Mouse (Mus musculus) brain, embryonic 14.5 days (tissue): ENCODE measurements around the gene Atp8b5. TPM values are rescaled to one million over a fixed set of nuclear protein-coding genes. Genes with fewer than 3 reads are reported as not detected.

Experiments
- DNase-seq: peaks from one replicate; pipeline ENCODE4 v3.0.0-alpha.2; 2011; ENCODE audit warnings: low read depth
- CTCF ChIP-seq: fragments of 200-500 bp; IDR thresholded peaks from 2 replicates; pipeline ENCODE4 v1.5.1; 2012; ENCODE audit warnings: inconsistent platforms, mild to moderate bottlenecking, moderate library complexity, borderline replicate concordance; ENCODE audit not compliant: insufficient read depth, insufficient read length; ENCODE audit errors: extremely low read depth
- POLR2A ChIP-seq: fragments of 200-500 bp; IDR thresholded peaks from 2 replicates; pipeline ENCODE4 v1.6.1; 2012; ENCODE audit warnings: mild to moderate bottlenecking, inconsistent platforms, borderline replicate concordance; ENCODE audit not compliant: poor library complexity, insufficient read depth, insufficient read length, severe bottlenecking; ENCODE audit errors: extremely low read depth
- polyA plus RNA-seq: library from polyadenylated mRNA; depleted of rRNA; stranded (reverse); fragments of >200 nt; gene quantifications from 2 replicates; pipeline ENCODE4 v1.2.3, GENCODE M21; 2012

Gene Atp8b5
- polyA plus RNA-seq, 1 experiment: 0.63 TPM

GRCm38 (mm10) chr4:43386932-43387331 is 120.0 kb downstream of the Atp8b5 start:
- DNase-seq: no peak
- no peak for TF ChIP-seq POLR2A
- no peak for TF ChIP-seq CTCF

- DNase-seq: no peak
- TF ChIP-seq POLR2A: no peak
- TF ChIP-seq CTCF: no peak
These were observed 122.4 kb downstream of the Atp8b5 start for GRCm38 (mm10) chr4:43389390-43389789.

- no peak for DNase-seq
- TF ChIP-seq CTCF: no peak
- no peak for TF ChIP-seq POLR2A
These were observed 123.0 kb downstream of the Atp8b5 start for GRCm38 (mm10) chr4:43389845-43390440.

- no peak for DNase-seq
- TF ChIP-seq POLR2A: no peak
- no peak for TF ChIP-seq CTCF
These were observed 124.6 kb downstream of the Atp8b5 start for GRCm38 (mm10) chr4:43391521-43392050.

- TF ChIP-seq POLR2A (no peak), CTCF (no peak)
- DNase-seq: peak; percentile 37
These were observed 127.5 kb downstream of the Atp8b5 start for GRCm38 (mm10) chr4:43394345-43394891.

- TF ChIP-seq POLR2A (no peak), CTCF (no peak)
- DNase-seq: no peak
These were observed 128.2 kb downstream of the Atp8b5 start for GRCm38 (mm10) chr4:43395147-43395546.

GRCm38 (mm10) chr4:43395836-43396235 is 128.9 kb downstream of the Atp8b5 start:
- no peak for DNase-seq
- no peak for TF ChIP-seq POLR2A
- TF ChIP-seq CTCF: no peak

- TF ChIP-seq CTCF (no peak), POLR2A (no peak)
- no peak for DNase-seq
These were observed 129.4 kb downstream of the Atp8b5 start for GRCm38 (mm10) chr4:43396381-43396780.

GRCm38 (mm10) chr4:43398014-43398413 is 131.1 kb downstream of the Atp8b5 start:
- DNase-seq: peak; percentile 34
- TF ChIP-seq POLR2A (no peak), CTCF (no peak)

- peak; percentile 63 for DNase-seq
- TF ChIP-seq CTCF: no peak
- no peak for TF ChIP-seq POLR2A
These were observed 131.9 kb downstream of the Atp8b5 start for GRCm38 (mm10) chr4:43398829-43399331.

GRCm38 (mm10) chr4:43399391-43400131 is 132.6 kb downstream of the Atp8b5 start:
- TF ChIP-seq CTCF (no peak), POLR2A (no peak)

More at GRCm38 (mm10) chr4:43399391-43400131, 132.6 kb downstream of the Atp8b5 start:
- no peak for DNase-seq
